Mouse (Mus musculus) CD8-positive naive resting alpha-beta T cell, adult 2 months (primary cell): ENCODE data around the gene Trib3.
A peak's percentile ranks its signal among the peaks of the same experiment; 100 is the strongest.
"Not testable (repeated sequence)": the region's sequence is repeated elsewhere in the genome, so short reads cannot be mapped to it uniquely, and the experiment has no call there.

ENCODE experiments used
- DNase-seq, 2 experiments: peaks; one replicate each; pipeline ENCODE4 v3.0.0; 2022; ENCODE audit warnings: low read depth in 2 of 2, low spot score in 2 of 2

Trib3 gene

GRCm38 (mm10) chr2:152313926-152314325 lies 29.9 kb downstream of the Trib3 start:
- no peak for DNase-seq

- DNase-seq, result no peak
Measured at GRCm38 (mm10) chr2:152312996-152313395, 30.8 kb downstream of the Trib3 start.

GRCm38 (mm10) chr2:152307186-152307585 lies 36.6 kb downstream of the Trib3 start:
- DNase-seq, result no peak

GRCm38 (mm10) chr2:152305480-152305879 lies 38.4 kb downstream of the Trib3 start:
- DNase-seq, result no peak

- DNase-seq, result no peak
Measured at GRCm38 (mm10) chr2:152303781-152304180, 40.1 kb downstream of the Trib3 start.

- DNase-seq, result no peak
Measured at GRCm38 (mm10) chr2:152302862-152303261, 41.0 kb downstream of the Trib3 start.

- no peak for DNase-seq
Measured at GRCm38 (mm10) chr2:152294541-152294940, 49.3 kb downstream of the Trib3 start.

GRCm38 (mm10) chr2:152293727-152294475 lies 49.9 kb downstream of the Trib3 start, which contains the start of gene Tbc1d20:
Tbc1d20 (plus strand) TSS chr2:152293828.
- peak; percentile 83 to 86 for DNase-seq

- DNase-seq, result no peak
Measured at GRCm38 (mm10) chr2:152293179-152293726, 50.6 kb downstream of the Trib3 start.

GRCm38 (mm10) chr2:152292475-152292874 lies 51.4 kb downstream of the Trib3 start:
- DNase-seq, result no peak

- DNase-seq, result not testable (repeated sequence)
Measured at GRCm38 (mm10) chr2:152289623-152290022, 54.2 kb downstream of the Trib3 start.

- no peak for DNase-seq
Measured at GRCm38 (mm10) chr2:152288046-152288445, 55.8 kb downstream of the Trib3 start.

- no peak for DNase-seq
Measured at GRCm38 (mm10) chr2:152287560-152287959, 56.3 kb downstream of the Trib3 start.
